Mouse (Mus musculus) spleen, embryonic (tissue): ENCODE data around the gene 2510002D24Rik.
"Not testable (repeated sequence)": the region's sequence is repeated elsewhere in the genome, so short reads cannot be mapped to it uniquely, and the experiment has no call there.

ENCODE experiments used
- CTCF ChIA-PET: fragments of 350-600 bp; sonication (Branson Sonifier 250); formaldehyde crosslinking; loops from one replicate; lab custom pipeline; 2022; lab: Charles Lee

The 2510002D24Rik gene

DNA sequence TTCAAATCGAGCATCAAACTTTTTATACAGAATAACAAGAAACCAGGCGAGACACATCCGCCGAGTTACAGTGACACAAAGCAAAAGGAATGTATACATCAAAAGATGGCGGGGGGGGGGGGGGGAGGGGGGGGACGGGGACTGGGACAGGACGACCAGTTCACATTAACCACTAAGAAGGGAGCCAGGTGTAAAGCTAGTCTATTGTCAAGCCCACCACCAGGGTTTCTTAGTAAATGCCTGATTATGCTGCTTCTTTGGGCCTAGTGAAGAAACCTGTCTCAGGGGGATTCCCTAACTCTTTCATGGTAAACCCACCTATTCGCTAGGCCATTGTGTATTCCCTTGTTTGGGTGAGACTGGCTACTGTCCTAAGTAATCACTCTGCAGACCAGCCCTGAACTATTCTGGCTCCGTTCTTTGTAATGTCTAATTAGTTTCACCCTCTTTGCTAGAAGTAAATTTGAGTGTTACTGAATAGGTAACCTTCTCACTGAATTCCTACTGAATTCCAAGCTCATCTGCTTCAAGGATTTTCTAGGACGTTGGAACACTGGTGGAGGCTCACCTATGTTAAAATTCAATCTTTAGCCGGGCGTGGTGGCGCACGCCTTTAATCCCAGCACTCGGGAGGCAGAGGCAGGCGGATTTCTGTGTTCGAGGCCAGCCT, 13.3 kb downstream of the 2510002D24Rik start:
- CTCF ChIA-PET = not testable (repeated sequence)

DNA sequence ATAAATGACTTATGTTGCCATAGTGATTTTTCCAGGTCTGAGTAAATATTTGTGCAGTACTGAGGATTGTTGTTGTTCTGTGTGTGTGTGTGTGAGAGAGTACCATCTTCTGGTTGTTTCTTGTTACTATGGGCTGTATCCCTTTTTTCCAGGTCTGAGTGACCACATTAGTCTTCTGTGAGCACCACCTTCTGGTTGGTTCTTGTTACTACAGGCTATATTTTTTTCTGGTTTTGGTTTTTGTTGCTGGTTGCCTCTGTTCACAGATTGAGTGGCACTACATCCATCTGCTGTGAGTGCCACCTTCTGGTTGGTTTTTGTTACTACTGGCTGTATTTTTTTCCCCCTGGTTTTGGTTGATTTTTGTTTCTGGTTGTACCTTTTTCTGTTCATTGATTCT, 22.2 kb downstream of the 2510002D24Rik start:
- CTCF ChIA-PET = no interaction called here

- CTCF ChIA-PET = no interaction called here
Observed at GRCm38 (mm10) chr16:18860186-18860585, 23.8 kb downstream of the 2510002D24Rik start.

- CTCF ChIA-PET = interaction anchor here (0.6 kb wide), 1 partner anchor 25 kb away, joined by 3 read pairs; no protein-coding TSS in a partner anchor
Observed at GRCm38 (mm10) chr16:18870495-18870894, 34.1 kb downstream of the 2510002D24Rik start.

GRCm38 (mm10) chr16:18876091-18876441, 39.7 kb downstream of the 2510002D24Rik start:
- CTCF ChIA-PET = interaction anchor here (1.5 to 1.7 kb wide), 2 partner anchors 17 to 64 kb away, joined by 3 to 5 read pairs; partner anchors contain the start of genes Cdc45 and Ufd1

DNA sequence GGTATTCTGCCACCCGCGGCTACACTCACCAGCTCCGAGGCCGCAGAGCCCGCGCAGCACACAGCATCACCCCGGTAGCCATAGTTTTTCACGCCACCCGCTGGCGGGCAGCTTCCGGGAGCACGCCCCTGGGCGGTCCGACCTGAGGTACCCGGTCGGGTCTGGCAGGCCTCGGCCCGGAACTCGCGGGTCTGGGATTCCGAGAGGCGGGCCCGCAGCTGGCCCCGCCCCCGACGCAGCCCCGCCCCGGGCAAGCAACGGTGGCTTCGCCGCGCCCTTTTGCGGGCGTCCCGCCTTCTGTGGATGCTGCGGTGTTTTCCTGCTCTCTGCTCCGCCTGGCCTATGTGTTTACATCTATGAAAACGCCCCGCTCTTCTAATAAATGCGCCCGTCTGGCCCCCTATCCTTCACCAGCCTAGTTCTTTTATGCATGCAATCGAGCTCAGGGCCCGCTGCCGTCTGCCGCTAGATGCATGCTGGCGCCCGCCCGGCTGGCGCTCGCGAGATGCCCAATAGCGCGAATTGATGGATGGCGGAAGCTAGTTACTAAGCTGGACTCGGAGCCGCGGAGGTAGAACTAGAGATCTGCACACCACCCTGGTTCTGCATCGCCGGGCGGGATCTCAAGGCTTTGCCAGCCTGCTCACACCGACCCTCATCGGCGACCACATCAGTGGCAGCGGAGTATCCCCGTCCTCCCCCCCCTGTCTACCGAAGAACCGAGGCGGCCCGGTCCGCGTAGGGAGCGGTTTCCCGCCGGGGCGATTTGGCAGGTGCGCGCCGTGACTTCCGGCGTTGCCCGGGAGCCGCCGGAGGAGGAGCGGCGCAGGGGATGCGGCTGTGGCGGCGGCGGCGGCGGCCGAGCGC, 40.3 kb downstream of the 2510002D24Rik start, which contains the start of the genes Mrpl40 and Hira:
Gene Mrpl40 (minus strand): TSS at position 421 of the 867 bp plus-strand sequence.
Gene Hira (plus strand): TSS at position 596 of the 867 bp plus-strand sequence.
- CTCF ChIA-PET = interaction anchor here (0.6 to 1.7 kb wide), 3 partner anchors 16 to 891 kb away, joined by 3 to 5 read pairs (median 3); partner anchors contain the start of genes Cdc45 and Ufd1

- CTCF ChIA-PET = no interaction called here
Observed at GRCm38 (mm10) chr16:18877386-18878090, 41.2 kb downstream of the 2510002D24Rik start.

- CTCF ChIA-PET = no interaction called here
Observed at GRCm38 (mm10) chr16:18878091-18878720, 41.8 kb downstream of the 2510002D24Rik start.

- CTCF ChIA-PET = no interaction called here
Observed at GRCm38 (mm10) chr16:18884044-18884443, 47.7 kb downstream of the 2510002D24Rik start.
